Mouse (Mus musculus): ENCODE measurements at regions not wholly inside any gene's neighbourhood (a gene's known extent, or its start where the extent isn't known, plus 50 kb on each side); places are given as distances from the start of the nearest gene placed in this dataset.
A peak's percentile ranks its signal among the peaks of the same experiment; 100 is the strongest.

DNA sequence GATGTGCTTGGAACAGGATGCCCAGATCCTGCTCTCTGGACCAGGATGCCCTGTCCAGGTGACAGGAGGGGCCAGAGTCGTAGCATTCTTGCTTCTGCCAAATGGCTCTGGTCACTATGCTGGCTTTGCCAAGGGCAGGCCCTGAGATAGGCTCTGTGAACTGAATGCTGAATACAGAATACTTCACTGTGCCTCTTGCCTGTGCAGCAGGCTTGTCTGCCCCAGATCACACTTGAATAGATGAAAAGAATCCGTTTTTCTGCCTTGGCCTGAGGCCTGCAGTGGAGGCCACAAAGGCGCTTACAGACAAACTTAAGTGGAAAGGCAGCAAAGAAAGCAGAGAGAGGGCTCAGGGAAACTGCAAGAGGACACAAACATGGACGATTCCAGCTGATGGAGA is 99.7 kb upstream of the Arhgap32 start:
- Histone ChIP-seq H3K27ac (ENCODE audit: low read depth, low read length) (peak overlapping the region; percentile 33), H3K27me3 (ENCODE audit: insufficient read depth, low read length) (no peaks in the 10 kb centered on the region), H3K4me2 (ENCODE audit: low read depth, low read length, poor library complexity, severe bottlenecking) (peak overlapping the region; percentile 5), H3K9ac (replicated peaks; ENCODE audit: low read length, poor library complexity, severe bottlenecking) (0 out of 2 replicates have a peak overlapping the region, but pooled peaks have one; percentile 20), H3K4me3 (ENCODE audit: low read depth, low read length) (no peak overlapping the region), H3K36me3 (ENCODE audit: insufficient read depth, low read length) (no peaks in the 10 kb centered on the region), H3K9me3 (ENCODE audit: low read length) (no peaks in the 10 kb centered on the region), H3K4me1 (ENCODE audit: insufficient read depth, low read length) (no peaks in the 10 kb centered on the region; the same call in none of the 2 replicates)
- WGBS, result 38% methylated on average over 4 of the region's 4 CpGs
- no peak for ATAC-seq (ENCODE audit: low FRiP score)
- no peak for TF ChIP-seq CTCF (IDR thresholded peaks at IDR 0.05)
- DNase-seq (ENCODE audit: low spot score), result peak; percentile 76

DNA sequence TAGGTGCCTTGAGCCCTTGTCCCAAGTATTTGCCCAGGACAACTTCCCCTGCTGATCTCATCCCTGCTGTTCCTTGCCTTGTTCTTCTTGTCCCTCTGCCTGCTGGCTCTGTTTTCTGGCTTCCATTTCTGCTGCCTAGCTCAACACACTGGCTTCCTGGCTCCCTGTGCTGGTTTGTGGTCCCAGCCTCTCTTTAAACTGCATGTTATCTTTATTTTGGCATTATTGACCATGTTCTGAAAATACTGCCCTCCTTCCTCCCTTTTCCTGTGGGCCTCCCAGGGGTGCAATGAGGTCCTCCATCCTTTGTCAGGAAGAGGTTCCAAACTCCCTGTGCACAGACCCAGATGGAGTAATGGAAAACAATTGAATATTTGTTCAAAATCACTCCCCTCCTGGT is 97.9 kb upstream of the Arhgap32 start:
- Histone ChIP-seq H3K36me3 (ENCODE audit: insufficient read depth, low read length) (no peaks in the 10 kb centered on the region), H3K4me3 (ENCODE audit: low read depth, low read length) (no peak overlapping the region), H3K4me1 (ENCODE audit: insufficient read depth, low read length) (no peaks in the 10 kb centered on the region; the same call in none of the 2 replicates), H3K9me3 (ENCODE audit: low read length) (no peaks in the 10 kb centered on the region), H3K27me3 (ENCODE audit: insufficient read depth, low read length) (no peaks in the 10 kb centered on the region), H3K4me2 (ENCODE audit: low read depth, low read length, poor library complexity, severe bottlenecking) (no peak overlapping the region), H3K9ac (replicated peaks; ENCODE audit: low read length, poor library complexity, severe bottlenecking) (no peak overlapping the region), H3K27ac (ENCODE audit: low read depth, low read length) (no peak overlapping the region)
- no peak for TF ChIP-seq CTCF (IDR thresholded peaks at IDR 0.05)
- ATAC-seq (ENCODE audit: low FRiP score), result no peak
- DNase-seq (ENCODE audit: low spot score), result no peak

DNA sequence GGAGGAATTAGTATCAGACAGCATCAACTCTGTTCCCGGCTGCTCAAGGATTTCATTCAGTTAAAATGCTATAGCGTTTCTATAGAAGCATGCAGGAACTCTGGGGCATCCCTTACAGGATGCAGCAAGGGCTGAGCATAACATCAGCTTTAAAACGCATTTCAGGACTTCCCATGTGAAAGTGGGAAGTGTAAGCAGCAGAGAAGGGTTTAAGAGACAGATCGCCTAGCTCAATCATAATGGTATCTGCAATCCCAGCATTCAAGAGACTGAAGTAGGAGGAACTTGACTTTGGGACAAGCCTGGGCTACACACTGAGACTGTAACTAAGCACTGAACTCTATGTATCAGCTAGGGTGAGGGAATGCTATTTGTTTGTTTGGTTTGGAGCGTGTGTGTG is 96.2 kb upstream of the Arhgap32 start:
- WGBS, result 71% methylated on average over 5 of the region's 5 CpGs
- Histone ChIP-seq H3K27ac (ENCODE audit: low read depth, low read length) (no peak overlapping the region), H3K9me3 (ENCODE audit: low read length) (no peaks in the 10 kb centered on the region), H3K36me3 (ENCODE audit: insufficient read depth, low read length) (no peaks in the 10 kb centered on the region), H3K4me2 (ENCODE audit: low read depth, low read length, poor library complexity, severe bottlenecking) (no peak overlapping the region), H3K27me3 (ENCODE audit: insufficient read depth, low read length) (no peaks in the 10 kb centered on the region), H3K4me3 (ENCODE audit: low read depth, low read length) (no peak overlapping the region), H3K9ac (replicated peaks; ENCODE audit: low read length, poor library complexity, severe bottlenecking) (no peak overlapping the region), H3K4me1 (ENCODE audit: insufficient read depth, low read length) (no peaks in the 10 kb centered on the region; the same call in none of the 2 replicates)
- DNase-seq (ENCODE audit: low spot score) (no peak), ATAC-seq (ENCODE audit: low FRiP score) (no peak)
- no peak for TF ChIP-seq CTCF (IDR thresholded peaks at IDR 0.05)

DNA sequence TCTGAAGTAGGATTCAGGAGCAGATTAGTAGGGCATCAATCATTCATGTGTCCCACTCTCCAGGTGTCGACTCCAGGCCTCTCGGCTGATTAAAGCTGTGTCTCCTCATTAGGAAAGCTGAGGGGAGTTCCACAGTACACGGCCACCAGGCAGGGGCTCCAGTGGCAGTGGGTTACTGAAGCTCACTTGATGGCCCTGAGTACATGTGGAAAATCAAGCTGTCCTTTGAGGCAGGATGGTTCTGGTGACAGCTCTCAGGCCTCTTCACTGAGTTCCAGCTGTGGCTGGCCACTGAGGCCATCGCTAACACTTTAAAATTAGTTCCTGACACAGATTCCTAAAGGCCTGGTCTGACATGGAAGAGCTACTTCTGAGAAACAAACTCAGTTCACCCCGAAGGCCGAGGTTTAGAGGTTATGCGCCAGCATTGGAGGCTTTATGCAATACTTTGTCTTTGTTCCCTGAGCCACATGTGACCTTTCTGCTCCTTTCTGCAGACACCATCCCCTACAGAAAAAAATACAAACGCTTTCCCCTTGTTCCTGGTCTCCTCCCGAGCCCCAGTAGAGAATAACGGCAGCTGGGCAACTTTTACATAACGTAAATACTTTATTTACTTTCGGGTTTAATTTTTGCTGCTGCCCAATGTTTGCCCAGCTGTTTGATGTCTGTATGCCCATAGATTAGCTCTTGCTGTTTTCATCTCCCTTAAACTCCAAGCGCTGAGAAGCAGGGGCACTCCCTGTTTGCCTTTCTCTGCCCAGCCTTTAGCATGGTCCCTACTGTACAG is 94.8 kb upstream of the Arhgap32 start:
- ATAC-seq (ENCODE audit: low FRiP score), result no peak
- no peak for DNase-seq (ENCODE audit: low spot score)
- H3K27me3 ChIP-seq (ENCODE audit: insufficient read depth, low read length), result no peaks in the 10 kb centered on the region
- H3K36me3 ChIP-seq (ENCODE audit: insufficient read depth, low read length), result no peaks in the 10 kb centered on the region
- H3K9me3 ChIP-seq (ENCODE audit: low read length), result no peaks in the 10 kb centered on the region
- no peak overlapping the region for H3K4me2 ChIP-seq (ENCODE audit: low read depth, low read length, poor library complexity, severe bottlenecking)
- no peak overlapping the region for H3K9ac ChIP-seq (replicated peaks; ENCODE audit: low read length, poor library complexity, severe bottlenecking)
- TF ChIP-seq CTCF (IDR thresholded peaks at IDR 0.05), result no peak
- 41% methylated on average over 13 of the region's 13 CpGs for WGBS
- H3K4me3 ChIP-seq (ENCODE audit: low read depth, low read length), result no peak overlapping the region
- H3K4me1 ChIP-seq (ENCODE audit: insufficient read depth, low read length), result no peaks in the 10 kb centered on the region; the same call in none of the 2 replicates
- no peak overlapping the region for H3K27ac ChIP-seq (ENCODE audit: low read depth, low read length)

DNA sequence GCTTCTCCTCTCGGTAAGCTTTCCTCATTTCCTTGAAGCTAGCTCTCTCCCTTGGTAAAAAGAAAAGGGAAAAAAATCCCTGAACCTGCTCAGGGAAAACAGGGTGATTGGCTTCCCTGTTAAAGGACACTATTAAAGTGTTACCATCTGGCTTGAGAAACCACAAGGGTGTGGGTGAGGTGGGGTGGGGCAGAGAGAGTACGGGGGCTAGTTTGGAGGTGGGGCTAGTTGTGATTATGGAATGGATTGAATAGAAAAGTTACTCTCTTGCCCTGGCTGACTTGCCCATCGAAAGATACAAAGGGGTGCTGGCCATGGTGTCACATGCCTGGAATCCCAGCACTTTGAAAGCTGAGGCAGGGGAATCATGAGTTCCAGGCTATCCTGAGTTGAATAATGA is 94.2 kb upstream of the Arhgap32 start:
- H3K4me2 ChIP-seq (ENCODE audit: low read depth, low read length, poor library complexity, severe bottlenecking), result no peak overlapping the region
- DNase-seq (ENCODE audit: low spot score), result no peak
- no peak overlapping the region for H3K9ac ChIP-seq (replicated peaks; ENCODE audit: low read length, poor library complexity, severe bottlenecking)
- TF ChIP-seq CTCF (IDR thresholded peaks at IDR 0.05), result no peak
- H3K9me3 ChIP-seq (ENCODE audit: low read length), result no peaks in the 10 kb centered on the region
- no peaks in the 10 kb centered on the region; the same call in 1 of the 2 replicates for H3K4me1 ChIP-seq (ENCODE audit: insufficient read depth, low read length)
- no peak overlapping the region for H3K27ac ChIP-seq (ENCODE audit: low read depth, low read length)
- WGBS, result 38% methylated on average over 3 of the region's 3 CpGs
- ATAC-seq (ENCODE audit: low FRiP score), result no peak
- H3K27me3 ChIP-seq (ENCODE audit: insufficient read depth, low read length), result no peaks in the 10 kb centered on the region
- H3K36me3 ChIP-seq (ENCODE audit: insufficient read depth, low read length), result no peaks in the 10 kb centered on the region
- H3K4me3 ChIP-seq (ENCODE audit: low read depth, low read length), result no peak overlapping the region

DNA sequence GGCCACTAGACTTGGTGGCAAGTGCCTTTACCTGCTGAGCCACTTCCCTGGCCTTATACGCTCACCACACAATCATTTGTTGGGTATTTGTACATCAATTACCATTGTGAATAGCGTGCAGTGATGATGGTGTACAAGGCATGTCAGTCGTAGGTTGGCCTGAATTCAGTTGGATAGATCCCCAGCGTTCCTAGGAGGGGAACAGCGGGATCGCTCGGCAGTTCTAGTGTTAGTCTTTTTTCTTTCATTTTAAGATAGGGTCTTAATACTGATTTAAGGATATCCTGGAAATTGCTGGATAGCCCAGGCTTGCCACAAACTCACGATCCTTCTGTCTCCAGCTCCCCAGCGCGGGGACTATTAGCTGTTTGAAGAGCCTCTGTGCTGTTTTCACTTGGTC is 92.9 kb upstream of the Arhgap32 start:
- Histone ChIP-seq H3K4me3 (ENCODE audit: low read depth, low read length) (no peak overlapping the region), H3K4me1 (ENCODE audit: insufficient read depth, low read length) (no peaks in the 10 kb centered on the region; the same call in 1 of the 2 replicates), H3K36me3 (ENCODE audit: insufficient read depth, low read length) (no peaks in the 10 kb centered on the region), H3K9ac (replicated peaks; ENCODE audit: low read length, poor library complexity, severe bottlenecking) (no peak overlapping the region), H3K4me2 (ENCODE audit: low read depth, low read length, poor library complexity, severe bottlenecking) (no peak overlapping the region), H3K9me3 (ENCODE audit: low read length) (no peaks in the 10 kb centered on the region), H3K27me3 (ENCODE audit: insufficient read depth, low read length) (no peaks in the 10 kb centered on the region), H3K27ac (ENCODE audit: low read depth, low read length) (no peak overlapping the region)
- ATAC-seq (ENCODE audit: low FRiP score), result no peak
- TF ChIP-seq CTCF (IDR thresholded peaks at IDR 0.05), result no peak
- 96% methylated on average over 10 of the region's 10 CpGs for WGBS
- DNase-seq (ENCODE audit: low spot score), result no peak

Data from midbrain, postnatal 0 days (tissue).